Comparison of ENCODE assay signal across 25 mouse cellular contexts in the genomic region with DNA sequence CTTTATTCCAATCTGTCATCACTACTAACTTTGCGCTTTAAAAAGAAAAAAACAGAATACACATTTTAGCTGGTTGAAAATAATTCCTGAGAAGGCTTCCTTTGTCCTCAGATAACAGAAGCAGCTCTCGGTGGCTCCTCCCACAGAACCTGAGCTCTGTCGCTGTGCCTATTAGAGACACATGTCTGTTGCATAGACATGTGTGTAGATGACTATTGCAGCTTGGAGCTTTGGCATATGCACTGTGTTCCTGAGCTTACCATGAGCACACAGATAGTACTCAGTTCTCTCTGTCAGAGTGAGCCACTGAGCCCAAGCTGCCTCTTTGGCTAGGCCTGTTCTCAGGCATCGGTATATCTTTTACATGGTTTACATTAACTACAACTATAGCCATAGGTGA. TPM values are rescaled to one million over a fixed set of nuclear protein-coding genes. Genes with fewer than 3 reads are reported as not detected.
"Had no signal": no experiment of that assay in that cellular context is flagged by ENCODE, and none has a peak within 500 bp of the region (broad histone marks: within the 10 kb centered on the region; RNA-seq: fewer than 3 reads in every experiment).

No protein-coding gene starts in this region.

- H3K36me3 ChIP-seq: midbrain, embryonic 10.5 days; midbrain, embryonic 12.5 days; neural tube, embryonic 13.5 days; neural tube, embryonic 15.5 days had no signal

- H3K27me3 ChIP-seq: midbrain, embryonic 12.5 days; neural tube, embryonic 13.5 days; neural tube, embryonic 15.5 days had no signal

- H3K4me3 ChIP-seq: midbrain, embryonic 10.5 days; midbrain, embryonic 12.5 days; myocyte; neural tube, embryonic 13.5 days; neural tube, embryonic 15.5 days had no signal

- H3K4me2 ChIP-seq: lung, embryonic 14.5 days; midbrain, embryonic 12.5 days; neural tube, embryonic 13.5 days; neural tube, embryonic 15.5 days had no signal

- DNase-seq: lung, embryonic 14.5 days; lung, postnatal 10 days; lung, postnatal 4 days; midbrain, embryonic 14.5 days; retina, postnatal 1 day; right cerebral cortex, adult 18-20 months; right cerebral cortex, postnatal 25 days; right cerebral cortex, postnatal 4 days; spleen, adult 18-20 months; thymus, adult 18-20 months; thymus, postnatal 14 days; thymus, postnatal 36 days had no signal

- H3K9me3 ChIP-seq: midbrain, embryonic 10.5 days; midbrain, embryonic 12.5 days; neural tube, embryonic 13.5 days; neural tube, embryonic 15.5 days had no signal

- H3K4me1 ChIP-seq: midbrain, embryonic 10.5 days; midbrain, embryonic 12.5 days; neural tube, embryonic 13.5 days; neural tube, embryonic 15.5 days had no signal

- H3K27ac ChIP-seq: midbrain, embryonic 10.5 days; midbrain, embryonic 12.5 days; neural tube, embryonic 13.5 days; neural tube, embryonic 15.5 days had no signal

- ATAC-seq: midbrain, embryonic 16.5 days had no signal

- H3K9ac ChIP-seq: lung, embryonic 14.5 days; midbrain, embryonic 12.5 days; neural tube, embryonic 13.5 days; neural tube, embryonic 15.5 days had no signal

RNA-seq across cellular contexts. Expression of gene Speer4b, which starts 48.1 kb away (rescaled TPM):
- total RNA-seq: megakaryocyte, adult 5-6 weeks; megakaryocyte-erythroid progenitor cell, adult 5-6 weeks had no signal
- polyA plus RNA-seq: lung, embryonic 14.5 days; lung, embryonic 16.5 days; myocyte; neural tube, embryonic 11.5 days; small intestine, adult 2 months; stomach, embryonic 16.5 days; thymus, postnatal 0 days had no signal
